Mouse (Mus musculus) lung, embryonic 16.5 days (tissue): ENCODE data around the gene Gpatch8. TPM values are rescaled to one million over a fixed set of nuclear protein-coding genes. Genes with fewer than 3 reads are reported as not detected.
A peak's percentile ranks its signal among the peaks of the same experiment; 100 is the strongest.

Experiments
- ATAC-seq: fragments of 200-750 bp; cut with Nextera tagmentation; 2 replicates; pipeline ENCODE4 v1.8.0; 2017; ENCODE audit warnings: low read depth, mild to moderate bottlenecking, moderate library complexity
- H3K27ac ChIP-seq: fragments of 300-500 bp; sonication (generic); 2 replicates; pipeline ENCODE4 v1.5.1; 2014; ENCODE audit warnings: mild to moderate bottlenecking, control low read depth, low read length
- H3K27me3 ChIP-seq: fragments of 300-500 bp; sonication (generic); 2 replicates; pipeline ENCODE4 v1.6.1; 2014; ENCODE audit warnings: low read depth, low read length, mixed read lengths; ENCODE audit not compliant: control insufficient read depth, insufficient read depth
- H3K36me3 ChIP-seq: fragments of 300-500 bp; sonication (generic); 2 replicates; pipeline ENCODE4 v1.6.1; 2014; ENCODE audit warnings: low read length; ENCODE audit not compliant: control insufficient read depth, insufficient read depth
- H3K4me1 ChIP-seq: fragments of 300-500 bp; sonication (generic); replicated peaks from 2 replicates; pipeline ENCODE4 v1.6.1; 2014; ENCODE audit warnings: low read length, mixed read lengths; ENCODE audit not compliant: control insufficient read depth, insufficient read depth
- H3K4me2 ChIP-seq: fragments of 300-500 bp; sonication (generic); 2 replicates; pipeline ENCODE4 v1.6.1; 2014; ENCODE audit warnings: low read depth, low read length, control low read depth
- H3K4me3 ChIP-seq: fragments of 300-500 bp; sonication (generic); 2 replicates; pipeline ENCODE4 v1.5.1; 2014; ENCODE audit warnings: mild to moderate bottlenecking, low read length, control low read depth
- H3K9ac ChIP-seq: fragments of 300-500 bp; sonication (generic); 2 replicates; pipeline ENCODE4 v1.6.1; 2014; ENCODE audit warnings: low read length, control low read depth
- H3K9me3 ChIP-seq: fragments of 300-500 bp; sonication (generic); 2 replicates; pipeline ENCODE4 v1.6.1; 2016; ENCODE audit warnings: low read length; ENCODE audit not compliant: control insufficient read depth
- WGBS: fragments of 180-500 bp; shearing (Covaris S2); extraction: QIAGEN DNeasy Blood & Tissue Kit; methylation state at CpG from one replicate; pipeline ENCODE4 v1.1.7; 2014; 5-methylcytosine and 5-hydroxymethylcytosine counted together
- polyA plus RNA-seq: library from polyadenylated mRNA; unstranded; fragments of >200 nt; fragmentation: Nextera tagmentation; extraction: Ambion mirVana; gene quantifications from 2 replicates; pipeline ENCODE4 v1.2.1, GENCODE M21; 2015

Gpatch8 gene
- polyA plus RNA-seq, 1 experiment from 2014 or later, result 47.1 TPM

DNA sequence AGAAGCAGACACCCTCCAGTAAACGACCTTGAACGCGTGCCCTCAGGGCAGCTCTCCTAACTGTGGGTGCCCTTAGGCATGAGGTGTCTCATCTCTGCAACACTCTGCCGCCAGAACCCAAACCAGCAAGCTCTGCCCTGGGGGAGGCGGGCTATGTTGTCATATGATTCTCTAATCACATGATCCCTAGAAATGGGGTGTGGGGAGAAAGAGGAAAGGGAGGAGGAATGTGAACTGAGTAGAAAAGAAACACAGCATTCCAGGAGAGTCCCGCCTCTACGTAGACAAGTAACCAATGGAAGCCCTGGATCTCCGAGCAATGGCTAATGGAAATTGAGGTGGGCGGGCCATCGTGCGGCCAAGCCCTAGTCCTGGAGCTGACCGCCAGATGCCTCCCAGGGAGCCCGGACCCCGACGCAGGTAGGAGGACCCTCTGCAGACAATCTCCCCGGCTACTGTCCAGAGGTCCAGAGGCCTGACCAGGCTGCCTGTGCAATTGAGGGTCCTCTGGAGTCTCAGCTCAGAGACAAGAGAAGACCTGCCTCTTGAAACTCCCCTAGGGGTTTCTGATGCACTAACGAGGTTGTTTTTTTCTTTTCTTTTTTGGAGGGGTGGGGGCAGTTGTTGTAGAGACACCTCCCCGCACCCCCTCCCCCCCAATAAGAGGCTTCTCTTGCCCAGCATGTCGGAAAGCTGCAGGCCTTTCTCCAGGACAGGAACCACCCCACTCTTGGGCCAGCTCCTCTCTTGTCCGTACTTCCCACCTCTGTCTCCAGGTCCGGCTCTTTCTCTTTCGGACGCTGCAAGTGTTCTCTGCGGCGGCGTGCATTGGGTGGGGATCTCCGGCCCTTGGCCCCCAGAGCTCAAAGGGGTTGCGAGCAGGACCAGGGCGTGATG, 125.8 kb downstream of the Gpatch8 start, which contains the start of gene Grn:
Grn (plus strand) TSS at position 195 of the 897 bp plus-strand sequence.
- Histone ChIP-seq H3K36me3 (peaks cover 3% of the 10 kb centered on the region; the same call in 1 of the 2 replicates), H3K9ac (peak within 1 kb of the TSS; percentile 83), H3K9me3 (no peaks in the 10 kb centered on the region), H3K27ac (peak within 1 kb of the TSS; percentile 85), H3K4me2 (peak within 1 kb of the TSS; percentile 86), H3K27me3 (no peaks in the 10 kb centered on the region), H3K4me1 (peaks cover 17% of the 10 kb centered on the region), H3K4me3 (peak within 1 kb of the TSS; percentile 78)
- peak; percentile 95 for ATAC-seq
- under 1% methylated on average over 29 of the region's 29 CpGs for WGBS

GRCm38 (mm10) chr11:102429551-102429950, 126.6 kb downstream of the Gpatch8 start:
- no peaks in the 10 kb centered on the region for H3K27me3 ChIP-seq
- H3K27ac ChIP-seq, result peak overlapping the region; percentile 45
- peaks cover 17% of the 10 kb centered on the region for H3K4me1 ChIP-seq
- WGBS, result 28% methylated on average over 3 of the region's 3 CpGs
- H3K4me3 ChIP-seq, result peak overlapping the region; percentile 78
- peak overlapping the region; percentile 86 for H3K4me2 ChIP-seq
- peak overlapping the region; percentile 83 for H3K9ac ChIP-seq
- ATAC-seq, result no peak
- H3K36me3 ChIP-seq, result no peaks in the 10 kb centered on the region
- H3K9me3 ChIP-seq, result no peaks in the 10 kb centered on the region

DNA sequence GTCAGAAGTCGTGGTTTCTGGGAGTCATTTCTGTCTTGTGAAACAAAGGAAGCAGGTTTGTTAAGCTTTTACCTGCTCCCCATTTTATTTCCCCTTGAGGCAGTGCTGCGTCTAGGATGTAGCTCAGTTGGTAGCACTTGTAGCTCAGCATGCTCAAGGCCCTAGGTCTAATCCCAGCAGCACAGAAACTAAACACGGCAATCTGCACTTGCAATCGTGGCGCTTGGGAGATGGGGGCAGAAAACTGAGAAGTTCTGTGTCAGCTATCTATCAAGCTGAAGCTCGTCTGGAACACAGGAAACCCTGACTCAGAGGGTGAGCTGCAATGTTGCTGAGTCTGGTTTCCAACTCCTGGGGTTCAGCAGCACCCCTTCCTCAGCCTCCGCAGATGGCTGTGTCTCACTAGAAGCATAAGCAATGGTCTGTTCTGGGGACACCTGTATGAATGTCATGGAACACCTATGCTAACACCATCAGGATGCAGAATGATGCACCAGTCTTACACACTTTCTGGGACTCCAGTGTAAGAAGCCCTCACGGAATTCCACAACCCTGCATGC, 127.1 kb downstream of the Gpatch8 start:
- H3K27ac ChIP-seq, result no peak overlapping the region; the same call in 1 of the 2 replicates
- no peak overlapping the region for H3K4me3 ChIP-seq
- H3K9me3 ChIP-seq, result no peaks in the 10 kb centered on the region
- 59% methylated on average over 8 of the region's 8 CpGs for WGBS
- H3K36me3 ChIP-seq, result no peaks in the 10 kb centered on the region
- H3K9ac ChIP-seq, result peak overlapping the region; percentile 83
- peak overlapping the region; percentile 86 for H3K4me2 ChIP-seq
- peaks cover 17% of the 10 kb centered on the region for H3K4me1 ChIP-seq
- ATAC-seq, result no peak
- H3K27me3 ChIP-seq, result no peaks in the 10 kb centered on the region

Other genes starting within 250 kb of the Gpatch8 start
- 69.6 and 73.0 TPM in 2 replicates for gene Ubtf, start 236.7 kb downstream of the Gpatch8 start, polyA plus RNA-seq
- gene Slc4a1, start 190.2 kb downstream of the Gpatch8 start, polyA plus RNA-seq, result 8.9 and 18.2 TPM in 2 replicates
- 1.8 and 2.9 TPM in 2 replicates for gene Rundc3a, start 163.0 kb downstream of the Gpatch8 start, polyA plus RNA-seq
- 234 and 252 TPM in 2 replicates for gene Slc25a39, start 148.4 kb downstream of the Gpatch8 start, polyA plus RNA-seq
- gene Grn, start 126.1 kb downstream of the Gpatch8 start, polyA plus RNA-seq, result 195 and 201 TPM in 2 replicates
- 2.9 and 3.9 TPM in 2 replicates for gene Fam171a2, start 108.7 kb downstream of the Gpatch8 start, polyA plus RNA-seq
- 12.1 TPM in 2 replicates for gene Itga2b, start 86.3 kb downstream of the Gpatch8 start, polyA plus RNA-seq
- 18.4 and 23.2 TPM in 2 replicates for gene Gm11627, start 23.1 kb upstream of the Gpatch8 start, polyA plus RNA-seq
- 25.9 and 27.8 TPM in 2 replicates for gene Fzd2, start 48.0 kb upstream of the Gpatch8 start, polyA plus RNA-seq
- gene Meioc, start 107.3 kb upstream of the Gpatch8 start, polyA plus RNA-seq, result 0.16 and 0.19 TPM in 2 replicates
- 45.9 and 47.5 TPM in 2 replicates for gene Ccdc43, start 141.4 kb upstream of the Gpatch8 start, polyA plus RNA-seq
- 5.0 and 5.1 TPM in 2 replicates for gene Adam11, start 205.0 kb upstream of the Gpatch8 start, polyA plus RNA-seq